Mouse (Mus musculus): ENCODE measurements around the gene Ttc29.

Ttc29 gene

GRCm38 (mm10) chr8:78426875-78427768 lies 214.0 kb downstream of the Ttc29 start:
- no peak for DNase-seq

- no peak for DNase-seq
Measured at GRCm38 (mm10) chr8:78427769-78428130, 214.7 kb downstream of the Ttc29 start.

GRCm38 (mm10) chr8:78428148-78428547 lies 215.1 kb downstream of the Ttc29 start:
- DNase-seq = no peak

GRCm38 (mm10) chr8:78431356-78431755 lies 218.3 kb downstream of the Ttc29 start:
- no peak for DNase-seq

- no peak for DNase-seq
Measured at GRCm38 (mm10) chr8:78432451-78432850, 219.4 kb downstream of the Ttc29 start.

- DNase-seq = no peak
Measured at GRCm38 (mm10) chr8:78433318-78433717, 220.2 kb downstream of the Ttc29 start.

GRCm38 (mm10) chr8:78434340-78434739 lies 221.2 kb downstream of the Ttc29 start:
- no peak for DNase-seq

- DNase-seq = no peak
Measured at GRCm38 (mm10) chr8:78434823-78435623, 221.9 kb downstream of the Ttc29 start.

GRCm38 (mm10) chr8:78435624-78435960 lies 222.5 kb downstream of the Ttc29 start:
- no peak for DNase-seq

GRCm38 (mm10) chr8:78436071-78436651 lies 223.1 kb downstream of the Ttc29 start, which contains the start of gene Pou4f2:
Gene Pou4f2, minus strand, starts transcription at chr8:78436645.
- peak; percentile 54 for DNase-seq

- no peak for DNase-seq
Measured at GRCm38 (mm10) chr8:78436661-78437060, 223.6 kb downstream of the Ttc29 start.

GRCm38 (mm10) chr8:78437140-78438045 lies 224.3 kb downstream of the Ttc29 start:
- DNase-seq = no peak

- no peak for DNase-seq
Measured at GRCm38 (mm10) chr8:78438121-78438520, 225.0 kb downstream of the Ttc29 start.

GRCm38 (mm10) chr8:78442781-78443180 lies 229.7 kb downstream of the Ttc29 start:
- DNase-seq = no peak

All from right cerebral cortex, postnatal 25 days (tissue).